Mouse (Mus musculus): Measurements from ENCODE around the gene Sct. TPM values are rescaled to one million over a fixed set of nuclear protein-coding genes. Genes with fewer than 3 reads are reported as not detected.
A peak's percentile ranks its signal among the peaks of the same experiment; 100 is the strongest.

Sct gene
- polyA plus RNA-seq, 1 experiment from 2014 or later = 1.7 TPM

DNA sequence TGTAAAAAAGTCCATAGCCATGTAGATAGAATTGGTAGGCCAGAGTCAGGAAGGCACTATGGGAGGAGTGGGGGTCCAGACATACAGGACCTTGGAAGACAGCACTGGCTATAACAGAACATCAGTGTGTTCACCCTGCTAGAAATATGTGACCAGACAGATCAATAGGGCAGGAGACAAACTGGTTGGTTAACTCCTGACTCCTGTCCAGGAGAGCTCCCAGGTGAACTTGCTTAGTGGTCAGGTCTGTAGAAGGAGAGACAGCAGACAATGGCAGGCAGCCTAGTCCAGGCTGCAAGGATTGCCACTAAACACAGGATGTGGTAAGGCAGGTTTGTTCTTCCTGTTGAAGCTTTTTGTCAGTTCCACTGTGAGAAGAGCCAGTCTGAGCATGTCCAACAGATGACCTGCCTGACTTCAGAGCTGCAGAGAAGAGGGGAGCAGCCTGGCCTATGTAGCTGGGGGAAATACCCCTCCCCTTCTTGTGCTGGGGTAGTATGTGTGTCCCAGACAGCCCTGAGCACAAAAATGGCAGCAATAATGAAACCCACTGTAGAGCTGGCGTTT is 23.9 kb upstream of the Sct start:
- H3K4me1 ChIP-seq = no peaks in the 10 kb centered on the region
- no peak overlapping the region for H3K27ac ChIP-seq
- H3K27me3 ChIP-seq (ENCODE audit: poor library complexity, severe bottlenecking) = no peaks in the 10 kb centered on the region
- peaks cover 97% of the 10 kb centered on the region for H3K36me3 ChIP-seq (replicated peaks)
- 80% methylated on average over 1 of the region's 1 CpGs for WGBS
- no peak for DNase-seq (ENCODE audit: extremely low spot score, low spot score)
- no peak overlapping the region for H3K4me3 ChIP-seq
- no peaks in the 10 kb centered on the region for H3K9me3 ChIP-seq

DNA sequence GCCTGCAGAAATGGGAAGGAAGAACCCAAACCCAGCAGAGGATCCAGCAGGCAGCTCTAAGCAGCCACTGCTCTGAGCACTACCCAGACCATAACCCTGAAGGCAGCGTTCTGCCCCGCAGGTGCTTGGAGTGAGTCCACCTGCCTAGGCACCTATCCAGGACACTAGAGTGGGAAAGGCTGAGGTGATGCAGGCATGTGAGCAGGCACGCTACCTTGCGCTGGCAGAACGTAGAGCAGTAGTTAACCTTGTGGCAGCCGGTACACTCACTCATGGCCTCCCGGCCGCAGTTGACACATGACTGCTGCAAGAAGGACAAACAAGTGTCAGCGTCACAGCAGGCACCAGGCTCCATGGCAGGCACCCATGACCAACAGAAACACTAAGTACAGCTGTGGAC is 22.5 kb upstream of the Sct start:
- Histone ChIP-seq H3K9me3 (no peaks in the 10 kb centered on the region), H3K36me3 (replicated peaks) (peaks cover 97% of the 10 kb centered on the region), H3K27ac (no peak overlapping the region), H3K4me3 (no peak overlapping the region), H3K27me3 (ENCODE audit: poor library complexity, severe bottlenecking) (peaks cover 7% of the 10 kb centered on the region), H3K4me1 (no peaks in the 10 kb centered on the region)
- 96% methylated on average over 9 of the region's 9 CpGs for WGBS
- DNase-seq (ENCODE audit: extremely low spot score, low spot score) = no peak

GRCm38 (mm10) chr7:141299175-141299574 is 20.2 kb upstream of the Sct start:
- no peaks in the 10 kb centered on the region for H3K9me3 ChIP-seq
- peaks cover 78% of the 10 kb centered on the region for H3K36me3 ChIP-seq (replicated peaks)
- no peak overlapping the region for H3K4me3 ChIP-seq
- H3K4me1 ChIP-seq = peaks cover 7% of the 10 kb centered on the region
- DNase-seq (ENCODE audit: extremely low spot score, low spot score) = no peak
- H3K27ac ChIP-seq = no peak overlapping the region
- WGBS = 93% methylated on average over 8 of the region's 8 CpGs
- H3K27me3 ChIP-seq (ENCODE audit: poor library complexity, severe bottlenecking) = peaks cover 29% of the 10 kb centered on the region

DNA sequence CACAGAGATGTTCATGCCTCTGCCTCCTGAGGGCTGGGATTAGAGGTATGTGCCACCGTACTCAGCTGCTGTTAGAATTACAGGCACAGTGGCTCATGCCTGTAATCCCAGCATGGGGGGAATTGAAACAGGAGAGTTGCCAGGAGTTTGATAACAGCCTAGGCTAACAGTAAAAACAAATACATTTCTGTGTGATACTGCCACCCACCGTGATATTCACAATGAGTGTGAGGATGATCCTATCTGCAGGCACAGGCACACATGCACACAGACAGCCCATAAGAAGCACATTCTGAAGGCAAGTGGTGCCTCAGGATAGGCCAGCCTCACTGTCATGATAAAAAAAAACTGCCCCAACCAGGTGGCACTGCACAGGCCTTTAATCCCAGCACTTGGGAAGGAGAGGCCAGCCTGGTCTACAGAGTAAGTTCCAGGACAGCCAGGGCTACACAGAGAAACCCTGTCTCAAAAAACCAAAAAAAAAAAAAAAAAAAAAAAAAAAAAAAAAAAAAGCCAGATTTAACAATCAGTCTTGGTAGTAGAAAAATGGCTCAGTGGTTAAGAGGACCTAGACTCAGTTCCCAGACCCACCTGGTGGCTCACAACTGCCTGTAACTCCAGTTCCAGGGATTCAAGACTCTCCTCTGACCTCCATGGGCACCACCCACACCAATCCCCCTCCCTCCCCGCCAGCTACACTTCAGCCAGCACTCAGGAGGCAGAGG is 19.2 kb upstream of the Sct start:
- 89% methylated on average over 3 of the region's 3 CpGs for WGBS
- Histone ChIP-seq H3K4me1 (peaks cover 15% of the 10 kb centered on the region), H3K27me3 (ENCODE audit: poor library complexity, severe bottlenecking) (peaks cover 40% of the 10 kb centered on the region), H3K27ac (no peak overlapping the region), H3K9me3 (no peaks in the 10 kb centered on the region), H3K36me3 (replicated peaks) (peaks cover 67% of the 10 kb centered on the region), H3K4me3 (no peak overlapping the region)
- no peak for DNase-seq (ENCODE audit: extremely low spot score, low spot score)

GRCm38 (mm10) chr7:141294479-141294878 is 15.5 kb upstream of the Sct start:
- Histone ChIP-seq H3K4me1 (peaks cover 34% of the 10 kb centered on the region), H3K36me3 (replicated peaks) (peaks cover 31% of the 10 kb centered on the region), H3K4me3 (peak overlapping the region; percentile 48), H3K27me3 (ENCODE audit: poor library complexity, severe bottlenecking) (peaks cover 76% of the 10 kb centered on the region), H3K27ac (peak overlapping the region; percentile 6; the same call in 1 of the 2 replicates), H3K9me3 (no peaks in the 10 kb centered on the region)
- peak; percentile 27 for DNase-seq (ENCODE audit: extremely low spot score, low spot score)
- WGBS = 5% methylated on average over 22 of the region's 22 CpGs

DNA sequence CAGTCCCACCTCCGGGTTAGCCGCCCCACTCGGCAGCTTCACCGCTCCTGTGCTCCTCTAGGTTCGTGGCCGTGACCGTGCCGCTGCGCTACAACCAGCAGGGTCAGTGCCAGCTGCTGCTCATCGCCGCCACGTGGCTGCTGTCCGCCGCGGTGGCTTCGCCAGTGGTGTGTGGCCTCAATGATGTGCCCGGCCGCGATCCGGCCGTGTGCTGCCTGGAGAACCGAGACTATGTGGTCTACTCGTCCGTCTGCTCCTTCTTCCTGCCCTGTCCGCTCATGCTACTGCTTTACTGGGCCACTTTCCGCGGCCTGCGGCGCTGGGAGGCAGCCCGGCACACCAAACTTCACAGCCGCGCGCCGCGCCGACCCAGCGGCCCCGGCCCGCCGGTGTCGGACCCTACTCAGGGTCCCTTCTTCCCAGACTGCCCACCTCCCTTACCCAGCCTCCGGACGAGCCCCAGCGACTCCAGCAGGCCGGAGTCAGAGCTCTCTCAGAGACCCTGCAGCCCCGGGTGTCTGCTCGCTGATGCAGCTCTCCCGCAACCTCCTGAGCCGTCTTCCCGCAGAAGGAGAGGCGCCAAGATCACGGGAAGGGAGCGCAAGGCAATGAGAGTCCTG is 15.0 kb upstream of the Sct start:
- WGBS = under 1% methylated on average over 53 of the region's 53 CpGs
- DNase-seq (ENCODE audit: extremely low spot score, low spot score) = peak; percentile 59
- Histone ChIP-seq H3K4me3 (peak overlapping the region; percentile 48), H3K36me3 (replicated peaks) (peaks cover 26% of the 10 kb centered on the region), H3K4me1 (peaks cover 34% of the 10 kb centered on the region), H3K27me3 (ENCODE audit: poor library complexity, severe bottlenecking) (peaks cover 78% of the 10 kb centered on the region), H3K27ac (peak overlapping the region; percentile 6; the same call in 1 of the 2 replicates), H3K9me3 (no peaks in the 10 kb centered on the region)

DNA sequence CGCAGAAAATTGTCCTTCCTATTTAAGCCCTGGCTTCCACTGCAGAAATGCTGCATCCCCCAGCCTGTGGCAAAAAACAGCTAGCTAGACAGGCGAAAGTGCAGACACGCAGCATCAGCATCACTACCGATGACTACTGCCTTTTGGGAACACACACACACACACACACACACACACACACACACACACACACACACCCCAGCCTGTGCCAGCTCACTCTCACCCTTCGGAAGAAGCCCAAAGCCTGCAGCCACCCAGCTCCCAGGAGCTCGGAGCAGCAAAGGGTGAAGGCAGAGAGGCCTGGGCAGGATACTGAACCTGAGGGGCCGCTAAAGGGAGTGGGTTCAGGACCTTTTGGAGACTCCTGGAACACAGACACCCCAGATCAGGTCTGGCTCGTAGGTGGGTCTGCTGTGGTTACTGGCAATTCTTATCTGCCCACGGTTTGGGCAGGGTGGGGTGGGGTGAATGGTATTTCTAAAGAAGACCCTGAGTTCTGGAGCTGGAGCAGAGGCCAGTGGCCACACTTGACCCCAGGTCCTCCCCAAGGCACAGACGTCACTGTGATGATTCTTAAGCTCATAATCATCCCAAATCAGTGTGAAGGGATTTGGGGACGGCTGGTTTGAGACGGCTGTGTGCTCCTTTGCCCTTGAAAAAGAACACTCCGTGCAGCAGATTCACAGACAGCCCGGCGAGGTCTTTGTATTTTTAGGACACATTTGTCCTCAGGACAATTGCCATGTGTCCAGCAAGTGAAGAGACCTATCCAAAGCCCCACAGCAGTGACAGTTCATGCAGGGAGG is 13.9 kb upstream of the Sct start:
- peaks cover 83% of the 10 kb centered on the region for H3K27me3 ChIP-seq (ENCODE audit: poor library complexity, severe bottlenecking)
- peak overlapping the region; percentile 57 for H3K4me3 ChIP-seq
- H3K9me3 ChIP-seq = no peaks in the 10 kb centered on the region
- 29% methylated on average over 15 of the region's 15 CpGs for WGBS
- H3K4me1 ChIP-seq = peaks cover 34% of the 10 kb centered on the region
- no peak overlapping the region for H3K27ac ChIP-seq
- peak; percentile 38 for DNase-seq (ENCODE audit: extremely low spot score, low spot score)
- peaks cover 17% of the 10 kb centered on the region for H3K36me3 ChIP-seq (replicated peaks)

GRCm38 (mm10) chr7:141291921-141292582 is 13.1 kb upstream of the Sct start, which contains the start of gene Drd4:
Gene Drd4, plus strand, starts transcription at chr7:141292006.
- peak within 1 kb of the TSS; percentile 72 for H3K27ac ChIP-seq
- peaks cover 9% of the 10 kb centered on the region for H3K36me3 ChIP-seq (replicated peaks)
- DNase-seq (ENCODE audit: extremely low spot score, low spot score) = peak; percentile 62
- H3K9me3 ChIP-seq = no peaks in the 10 kb centered on the region
- peak within 1 kb of the TSS; percentile 57 for H3K4me3 ChIP-seq
- H3K4me1 ChIP-seq = peaks cover 34% of the 10 kb centered on the region
- peaks cover 83% of the 10 kb centered on the region for H3K27me3 ChIP-seq (ENCODE audit: poor library complexity, severe bottlenecking)
- WGBS = under 1% methylated on average over 46 of the region's 46 CpGs

GRCm38 (mm10) chr7:141288042-141288441 is 9.1 kb upstream of the Sct start:
- no peak overlapping the region for H3K4me3 ChIP-seq
- H3K36me3 ChIP-seq (replicated peaks) = no peaks in the 10 kb centered on the region
- no peaks in the 10 kb centered on the region for H3K9me3 ChIP-seq
- H3K27ac ChIP-seq = no peak overlapping the region
- no peak for DNase-seq (ENCODE audit: extremely low spot score, low spot score)
- H3K4me1 ChIP-seq = peaks cover 18% of the 10 kb centered on the region
- WGBS = 86% methylated on average over 3 of the region's 3 CpGs
- H3K27me3 ChIP-seq (ENCODE audit: poor library complexity, severe bottlenecking) = peaks cover 43% of the 10 kb centered on the region

DNA sequence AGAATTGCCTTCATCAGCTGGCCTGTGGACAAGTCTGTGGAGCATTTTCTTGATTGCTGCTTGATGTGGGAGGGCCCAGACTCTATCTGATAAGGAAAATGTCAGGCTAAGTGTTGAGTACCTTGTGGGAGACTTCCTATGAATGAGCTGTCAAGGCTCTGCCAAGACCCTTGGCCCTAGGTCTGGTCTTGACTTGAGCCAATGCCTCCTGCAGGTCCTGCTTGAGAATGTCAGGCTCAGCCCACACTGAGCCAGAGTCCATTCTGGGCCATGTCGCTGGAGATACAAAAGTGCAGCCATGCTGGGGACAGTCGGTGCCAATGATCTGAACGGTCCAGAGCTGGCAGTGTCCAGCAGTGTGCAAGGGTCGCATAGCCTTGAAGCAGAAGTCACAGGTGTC is 3.8 kb upstream of the Sct start:
- peaks cover 31% of the 10 kb centered on the region for H3K27me3 ChIP-seq (ENCODE audit: poor library complexity, severe bottlenecking)
- no peak for DNase-seq (ENCODE audit: extremely low spot score, low spot score)
- no peaks in the 10 kb centered on the region for H3K9me3 ChIP-seq
- no peak overlapping the region for H3K4me3 ChIP-seq
- peaks cover 25% of the 10 kb centered on the region for H3K4me1 ChIP-seq
- no peaks in the 10 kb centered on the region for H3K36me3 ChIP-seq (replicated peaks)
- no peak overlapping the region for H3K27ac ChIP-seq
- WGBS = 83% methylated on average over 4 of the region's 4 CpGs

DNA sequence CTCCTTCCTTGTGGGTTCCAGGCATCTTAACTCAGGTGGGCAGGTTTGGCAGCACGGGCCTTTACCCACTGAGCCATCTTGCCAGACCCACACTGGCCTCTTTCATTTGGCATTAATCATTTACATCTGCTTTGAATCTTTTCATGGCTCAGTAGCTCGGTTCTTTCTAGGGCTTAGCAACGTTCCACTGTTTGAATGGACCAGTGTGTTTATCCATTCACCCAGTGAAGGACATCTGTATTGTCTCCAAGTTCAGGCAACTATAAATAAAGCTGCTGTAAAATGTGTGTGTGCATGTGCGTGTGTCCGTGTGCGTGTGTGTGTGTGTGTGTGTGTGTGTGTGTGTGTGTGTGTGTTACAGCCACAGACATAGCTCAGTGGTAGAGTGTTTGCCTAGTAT is 2.5 kb upstream of the Sct start:
- H3K27ac ChIP-seq = no peak overlapping the region
- H3K9me3 ChIP-seq = no peaks in the 10 kb centered on the region
- H3K4me3 ChIP-seq = no peak overlapping the region
- H3K4me1 ChIP-seq = peaks cover 33% of the 10 kb centered on the region
- 67% methylated on average over 6 of the region's 6 CpGs for WGBS
- DNase-seq (ENCODE audit: extremely low spot score, low spot score) = no peak
- no peaks in the 10 kb centered on the region for H3K36me3 ChIP-seq (replicated peaks)
- peaks cover 44% of the 10 kb centered on the region for H3K27me3 ChIP-seq (ENCODE audit: poor library complexity, severe bottlenecking)

All from forebrain, embryonic 10.5 days (tissue).